Mouse (Mus musculus): ENCODE measurements at regions not wholly inside any gene's neighbourhood (a gene's known extent, or its start where the extent isn't known, plus 50 kb on each side); places are given as distances from the start of the nearest gene placed in this dataset.
"Not testable (repeated sequence)": the region's sequence is repeated elsewhere in the genome, so short reads cannot be mapped to it uniquely, and the experiment has no call there.

DNA sequence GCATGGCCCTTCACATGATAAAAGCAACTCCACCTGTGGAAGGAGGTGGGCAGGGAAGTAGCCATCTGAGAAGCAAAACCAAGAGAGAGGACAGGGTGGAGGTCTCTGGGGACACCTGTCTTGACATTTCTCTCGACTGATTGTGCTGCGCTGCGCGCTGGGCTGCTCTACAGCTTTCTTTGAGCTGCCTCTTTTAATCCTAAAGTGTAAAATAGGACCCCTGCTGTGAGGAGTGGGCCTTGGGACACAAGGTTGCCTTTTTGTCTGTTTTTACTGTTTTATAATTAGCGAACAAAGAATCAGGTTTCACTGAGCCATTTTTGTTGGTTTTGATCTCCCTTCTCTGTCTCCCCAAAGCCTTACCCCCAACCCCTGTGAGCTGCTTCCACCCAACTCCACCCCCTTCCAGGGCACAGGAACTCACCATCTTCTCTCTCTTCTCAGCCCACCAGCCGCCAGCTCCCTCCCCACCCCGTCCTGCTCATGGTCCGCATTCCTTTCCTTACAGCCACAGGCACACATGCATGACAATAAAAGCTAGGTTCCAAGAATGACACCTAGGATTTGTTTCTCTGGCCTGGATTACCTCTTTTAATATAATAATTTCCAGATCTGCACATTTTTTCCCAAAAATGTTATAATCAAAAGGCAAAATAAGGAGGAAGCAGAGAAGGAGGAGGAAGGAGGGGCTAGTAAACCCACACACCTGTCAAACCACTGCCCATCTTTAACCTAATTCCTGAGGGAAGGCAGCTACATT lies 57.3 kb downstream of the Cbln4 start:
- no peak for DNase-seq

DNA sequence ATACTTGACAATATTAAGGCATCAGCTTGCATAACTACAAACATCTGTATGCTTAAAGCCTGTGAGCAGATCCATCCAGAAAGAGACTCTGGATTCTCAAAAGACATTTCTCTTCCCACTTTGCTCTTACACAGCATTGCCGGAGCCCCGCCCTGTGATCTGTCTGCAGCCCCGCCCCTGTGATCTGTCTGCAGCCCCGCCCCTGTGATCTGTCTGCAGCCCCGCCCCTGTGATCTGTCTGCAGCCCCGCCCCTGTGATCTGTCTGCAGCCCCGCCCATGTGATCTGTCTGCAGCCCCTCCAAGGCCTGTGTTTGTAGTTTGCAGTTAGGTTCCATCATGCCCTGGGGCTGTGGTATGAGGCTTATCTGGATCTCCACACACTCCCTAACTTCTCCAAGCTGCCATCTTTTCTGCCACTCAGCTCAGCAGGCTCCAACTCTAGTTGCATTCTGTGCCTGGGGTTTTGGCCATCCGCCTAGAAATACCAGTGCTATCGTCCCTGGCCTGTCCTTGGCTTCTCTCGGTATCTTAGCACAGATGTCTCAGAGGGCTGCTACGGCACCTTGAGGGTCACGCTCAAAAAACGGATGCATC lies 73.9 kb downstream of the Cbln4 start:
- DNase-seq, result no peak

DNA sequence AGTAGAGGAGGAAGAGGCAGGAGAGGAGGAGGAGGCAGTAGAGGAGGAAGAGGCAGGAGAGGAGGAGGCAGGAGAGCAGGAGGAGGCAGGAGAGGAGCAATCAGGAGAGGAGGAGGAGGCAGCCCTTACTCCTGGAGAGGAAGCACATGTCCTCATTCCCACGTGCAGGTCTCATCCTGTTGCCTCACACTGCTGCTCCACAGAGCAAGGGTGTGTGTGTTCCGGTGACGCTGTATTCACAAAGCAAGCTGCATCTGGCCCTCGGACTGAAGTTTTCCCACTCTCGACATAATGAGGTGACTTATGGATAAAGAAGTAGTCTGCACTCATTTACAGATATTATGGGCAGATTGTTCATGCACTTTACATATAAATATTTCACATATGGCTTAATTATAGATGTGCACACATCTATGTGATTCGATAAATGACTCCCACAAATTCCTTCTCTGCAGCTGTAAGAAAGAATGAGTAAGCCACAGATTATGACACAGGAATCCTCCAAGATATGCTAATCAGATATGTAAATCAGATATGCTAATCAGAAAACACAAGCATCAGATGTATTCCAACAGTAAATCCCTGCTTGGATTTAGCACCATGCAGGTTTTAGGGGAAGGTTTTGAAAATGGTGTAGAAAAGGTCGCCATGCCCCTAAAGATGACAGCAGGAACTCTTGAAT lies 96.6 kb downstream of the Cbln4 start:
- DNase-seq, result no peak

DNA sequence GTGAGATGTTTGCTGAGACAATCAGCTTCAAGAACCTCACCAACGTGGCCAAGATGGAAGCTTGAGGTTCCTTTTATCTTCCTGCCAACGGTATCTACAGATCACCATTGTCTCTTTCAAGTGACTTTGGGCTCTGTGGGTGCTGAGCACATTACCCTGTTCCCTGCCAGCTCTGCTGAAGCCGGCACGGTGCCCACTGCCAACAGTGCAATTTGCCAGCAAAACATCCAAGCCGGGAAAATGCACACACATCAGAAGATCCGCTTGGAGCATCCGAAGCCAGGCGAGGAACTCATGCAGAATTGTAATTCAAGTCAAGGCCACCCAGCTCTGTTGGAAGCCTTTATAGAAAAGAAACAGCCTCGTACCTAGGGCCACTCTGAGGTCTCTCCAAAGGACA lies 100.6 kb downstream of the Cbln4 start:
- no peak for DNase-seq

DNA sequence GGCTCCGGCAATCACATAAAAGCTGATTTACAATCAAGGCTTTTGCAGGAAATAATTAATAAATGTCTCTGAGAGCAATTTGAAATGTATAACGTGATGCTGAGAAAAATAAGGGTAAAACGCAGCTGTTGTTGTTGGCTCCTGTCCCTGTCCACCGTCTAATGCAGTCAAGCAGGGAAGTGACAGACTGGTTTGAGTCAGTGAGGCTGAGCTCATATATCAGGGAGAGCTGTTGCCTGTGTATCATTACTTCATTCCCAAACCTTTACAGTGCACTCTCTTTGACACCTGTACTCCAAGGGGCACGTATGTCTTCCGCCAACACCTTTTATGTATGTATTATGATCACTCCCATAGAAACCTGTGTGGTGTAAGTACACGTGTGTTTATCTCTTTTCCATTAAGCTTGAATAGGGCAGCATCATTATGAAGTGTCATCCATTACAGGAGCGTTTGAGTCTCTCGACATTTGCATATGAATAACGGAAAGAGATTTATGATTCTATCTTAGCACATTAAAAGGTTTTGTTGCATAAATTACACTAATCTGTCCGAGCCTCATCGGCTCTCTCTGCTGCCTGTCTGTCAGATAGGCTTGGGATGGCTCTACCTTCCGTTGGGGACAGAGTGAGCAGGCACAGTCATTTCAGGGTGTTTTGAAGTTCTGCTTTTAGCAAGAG lies 107.5 kb downstream of the Cbln4 start:
- DNase-seq, result no peak

DNA sequence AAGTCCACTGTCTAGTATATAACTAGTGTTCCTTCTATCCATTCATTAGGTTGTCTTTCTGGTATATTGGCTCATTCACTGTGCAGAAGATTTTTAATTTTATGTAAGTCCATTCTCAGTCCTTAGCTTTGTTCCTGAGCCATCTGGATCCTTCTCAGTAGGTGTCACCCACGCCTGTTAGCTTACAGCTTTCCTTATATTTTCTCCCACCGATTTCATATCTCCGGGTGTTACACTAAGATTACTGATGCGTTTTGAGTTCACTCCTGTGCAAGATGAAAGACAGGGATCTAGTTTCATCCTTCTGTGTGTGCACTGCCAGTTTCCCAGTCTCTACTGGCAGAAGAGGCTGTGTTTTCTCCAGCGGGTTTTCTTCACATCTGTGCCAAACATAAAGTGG lies 122.3 kb downstream of the Cbln4 start:
- no peak for DNase-seq

DNA sequence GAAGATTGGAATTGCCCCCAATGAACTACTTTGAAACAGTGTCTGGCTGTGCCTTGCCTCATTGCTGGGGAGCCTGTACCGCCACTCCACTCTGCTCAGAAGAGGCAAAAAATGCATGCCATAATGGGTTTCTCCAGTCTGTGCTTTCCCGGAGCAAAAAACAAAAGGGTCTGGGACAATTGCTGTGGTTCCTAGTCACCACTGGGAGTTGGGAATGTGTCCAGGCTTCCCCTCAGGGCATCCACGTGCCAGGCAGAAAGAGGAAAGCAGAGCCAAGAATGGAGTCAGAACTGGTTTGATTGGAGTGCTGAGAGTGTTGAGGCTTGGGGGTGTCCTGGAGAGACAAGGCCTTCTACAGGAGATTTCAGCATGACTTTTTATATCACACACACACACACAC lies 156.0 kb downstream of the Cbln4 start:
- no peak for DNase-seq

DNA sequence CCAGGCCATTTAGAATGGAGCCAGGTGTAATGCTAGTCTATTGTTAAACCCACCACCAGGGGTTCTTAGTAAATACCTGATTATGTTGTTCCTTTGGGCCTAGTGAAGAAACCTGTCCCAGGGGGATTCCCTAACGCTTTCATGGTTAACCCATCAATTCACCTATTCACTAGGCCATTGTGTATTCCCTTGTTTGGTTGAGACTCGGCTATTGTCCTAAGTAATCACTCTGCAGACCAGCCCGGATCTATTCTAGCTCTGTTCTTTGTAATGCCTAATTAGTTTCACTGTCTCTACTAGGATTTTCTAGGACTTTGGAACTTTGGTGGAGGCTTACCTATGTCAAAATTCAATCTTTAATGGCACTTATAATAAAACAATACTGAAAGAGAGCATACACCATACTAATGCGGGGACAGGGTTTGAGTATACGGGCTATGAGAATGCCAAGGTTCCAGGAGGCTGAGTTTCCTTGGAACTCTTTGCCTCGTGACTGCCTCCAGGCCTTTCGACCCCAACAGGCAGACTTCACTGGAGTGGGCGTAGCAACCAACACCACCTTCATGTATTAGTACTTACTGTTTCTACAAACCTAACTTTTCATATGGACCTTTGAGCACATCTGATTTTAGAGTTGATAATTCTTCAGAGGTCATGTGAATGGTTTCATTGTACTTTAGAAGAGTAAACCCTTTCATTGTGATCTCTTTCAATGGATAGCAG lies 163.9 kb downstream of the Cbln4 start:
- not testable (repeated sequence) for DNase-seq

DNA sequence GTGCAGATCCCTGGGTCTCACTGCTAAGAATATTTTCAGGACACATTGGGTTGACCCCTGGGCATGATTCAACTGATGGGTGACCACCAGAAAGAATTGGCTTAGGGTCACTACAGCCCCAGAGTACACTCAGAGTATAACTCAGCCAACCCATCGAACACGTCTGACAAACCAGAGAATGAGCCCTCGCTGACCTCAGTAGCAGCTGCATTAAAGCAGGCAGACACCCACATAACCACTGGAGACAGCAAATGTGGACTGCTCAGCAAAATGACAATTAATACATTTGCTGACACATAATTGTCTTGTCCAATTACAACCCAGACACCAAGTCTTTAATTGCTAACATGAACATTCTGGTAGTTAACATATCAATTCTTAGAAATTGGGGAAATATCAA lies 175.7 kb downstream of the Cbln4 start:
- no peak for DNase-seq

DNA sequence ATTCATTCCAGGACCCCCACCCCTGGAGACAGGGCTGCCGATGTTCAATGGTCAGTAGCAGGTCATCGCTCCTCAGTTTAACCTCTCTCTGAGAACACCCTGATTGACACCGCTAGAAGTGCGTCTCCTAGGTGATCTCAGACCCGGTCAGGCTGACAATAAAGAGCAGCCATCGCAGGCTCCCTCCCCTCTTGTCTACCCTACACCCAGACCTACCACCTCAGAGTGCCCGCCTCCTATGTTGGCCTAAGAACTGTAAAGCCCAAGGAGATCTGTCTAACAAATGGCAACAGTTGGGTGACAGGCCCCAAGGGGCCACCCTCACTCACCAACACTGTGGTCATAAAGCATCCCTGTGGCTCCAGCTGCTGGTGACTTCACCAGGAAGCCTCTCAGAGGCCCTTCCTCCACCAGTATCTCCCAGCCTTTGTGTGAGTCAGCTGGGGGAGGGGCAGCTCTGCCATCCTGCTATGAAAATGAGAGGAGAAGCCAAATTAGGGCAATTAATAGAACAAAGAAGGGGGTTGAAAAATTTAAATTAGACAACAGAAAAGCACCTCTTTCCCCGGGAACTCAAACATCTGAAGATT lies 178.8 kb downstream of the Cbln4 start:
- no peak for DNase-seq

DNA sequence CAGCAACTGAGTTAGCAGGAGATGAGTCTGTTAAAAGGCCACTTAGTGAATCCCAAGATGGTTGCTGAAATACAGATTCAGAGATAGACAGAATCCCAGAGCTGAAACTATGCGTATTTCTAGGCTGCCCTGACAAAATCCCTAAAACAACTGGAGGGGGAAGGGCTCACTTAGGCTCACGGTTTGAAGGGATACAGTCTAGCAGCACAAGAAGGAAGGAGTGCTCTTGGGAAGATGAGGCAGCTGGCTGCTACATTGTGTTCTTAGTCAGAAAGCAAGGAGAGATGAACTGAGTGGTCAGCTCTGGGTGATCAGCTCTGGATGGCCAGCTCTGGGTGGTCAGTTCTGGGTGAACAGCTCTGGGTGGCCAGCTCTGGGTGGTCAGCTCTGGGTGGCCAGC lies 180.6 kb downstream of the Cbln4 start:
- no peak for DNase-seq

DNA sequence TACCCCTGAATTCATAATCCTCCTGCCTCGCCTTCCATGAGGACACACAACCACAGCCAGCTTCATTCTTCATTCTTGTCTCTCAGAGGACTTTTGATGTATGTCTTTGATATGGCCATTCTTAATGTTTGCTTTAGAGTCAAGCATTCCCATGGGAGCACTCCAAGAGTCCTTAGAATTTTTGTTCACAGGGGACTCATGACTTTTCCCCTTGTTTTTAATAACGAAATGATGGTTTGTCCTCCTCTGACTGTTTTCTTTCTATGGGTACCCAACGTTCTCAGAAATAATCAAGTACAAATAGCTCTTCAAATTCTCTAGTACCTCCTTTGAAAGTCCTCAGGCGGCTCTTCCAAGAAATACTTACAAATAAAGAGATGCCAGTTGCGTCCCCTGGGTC lies 184.4 kb downstream of the Cbln4 start:
- no peak for DNase-seq

DNA sequence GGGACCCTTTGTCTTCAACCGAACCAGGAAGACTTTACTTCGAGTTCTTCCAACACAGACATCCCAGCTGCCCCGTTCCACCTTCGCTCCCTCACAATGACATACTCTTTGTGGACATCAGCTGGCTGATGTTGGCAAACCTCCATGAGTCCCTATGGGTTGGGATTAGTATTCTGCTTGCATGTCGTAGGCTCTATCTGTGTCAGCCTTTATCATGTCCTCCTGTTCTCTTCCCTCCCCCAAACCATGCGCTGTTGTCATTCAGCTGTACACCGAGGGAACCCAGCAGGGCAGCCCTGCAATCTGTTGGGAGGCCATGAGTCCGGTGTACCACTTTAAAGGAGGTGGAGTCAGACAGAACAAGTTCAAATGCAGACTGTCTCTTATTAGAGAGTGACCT lies 186.8 kb downstream of the Cbln4 start:
- DNase-seq, result no peak

DNA sequence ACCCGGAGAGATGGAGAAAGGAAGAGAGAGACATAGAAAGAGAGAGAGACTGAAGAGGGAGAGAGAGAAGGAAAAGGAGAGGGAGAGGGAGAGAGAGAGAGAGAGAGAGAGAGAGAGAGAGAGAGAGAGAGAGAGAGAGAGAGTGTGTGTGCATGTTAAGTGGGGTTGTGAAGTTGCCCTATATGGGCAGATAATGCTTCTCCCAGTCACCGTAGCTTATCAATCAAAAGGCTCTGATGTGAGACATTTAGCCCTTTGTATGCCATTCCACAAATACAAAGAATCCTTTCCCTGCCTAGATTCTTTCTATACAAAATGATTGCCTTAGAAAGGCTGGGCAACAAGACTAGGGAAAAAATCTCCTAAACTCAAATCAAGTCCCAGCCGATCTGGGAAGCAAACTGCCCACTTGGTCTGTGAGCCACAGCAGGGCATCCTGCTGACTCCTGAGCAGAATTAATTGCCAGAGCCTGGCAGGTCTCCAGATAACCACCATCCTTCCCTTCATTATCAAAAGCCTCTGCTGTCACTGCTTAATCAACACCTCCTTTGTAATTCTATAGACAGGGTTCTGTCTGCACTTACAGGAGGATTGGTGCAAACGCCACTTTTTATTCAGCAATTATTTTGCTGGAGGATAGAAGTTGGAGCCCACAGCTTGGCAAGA lies 196.3 kb downstream of the Cbln4 start:
- DNase-seq, result no peak

DNA sequence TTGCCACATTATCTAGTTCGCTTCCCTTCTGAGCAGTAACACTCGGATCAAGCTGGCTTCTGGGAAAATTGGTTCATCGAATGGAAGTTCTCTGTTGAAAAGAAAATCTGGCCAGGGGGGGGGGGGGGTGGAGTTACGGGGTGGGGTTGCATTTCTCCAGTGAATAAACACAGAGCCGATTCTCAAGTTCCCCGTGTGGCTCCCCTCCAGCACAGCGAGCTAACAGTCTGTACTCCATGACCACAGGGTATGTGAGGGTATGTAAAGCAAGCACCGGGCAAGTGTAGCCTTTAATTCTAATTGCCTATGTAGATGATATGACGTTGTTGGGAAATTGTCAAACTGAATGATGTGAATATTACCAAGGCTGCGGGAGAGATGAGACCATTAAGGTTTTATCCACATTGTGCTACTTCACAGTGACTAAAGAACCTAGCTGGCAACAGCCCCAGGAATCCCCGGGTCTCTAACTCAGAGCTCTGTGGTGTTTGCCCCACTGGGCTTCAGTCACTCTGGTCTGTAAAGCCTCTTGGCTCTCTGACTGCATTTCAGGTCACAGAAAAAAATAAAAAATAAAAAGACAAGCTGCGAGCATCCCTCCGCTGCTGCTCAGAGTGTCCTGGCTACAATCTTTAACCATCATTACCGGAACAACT lies 203.1 kb downstream of the Cbln4 start:
- no peak for DNase-seq

DNA sequence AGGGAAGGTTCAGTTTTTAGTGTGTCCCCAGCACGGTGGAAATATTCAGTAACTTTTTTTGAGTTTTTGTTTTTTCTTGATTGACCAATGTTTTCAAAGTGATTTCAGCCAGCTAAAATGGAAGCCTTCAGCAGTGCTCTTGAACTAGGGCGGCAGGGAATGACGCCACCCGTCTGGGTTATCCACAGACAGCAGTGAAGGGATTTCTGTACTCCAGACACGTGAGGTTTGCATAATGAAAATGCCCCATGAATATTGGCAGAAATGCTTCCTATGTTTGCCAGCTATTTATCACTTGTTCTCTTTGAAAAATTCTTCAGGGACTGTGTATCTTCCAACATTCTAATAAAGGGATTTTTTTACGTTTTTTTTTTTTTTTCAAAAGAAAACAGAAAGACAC lies 221.1 kb downstream of the Cbln4 start:
- DNase-seq, result no peak

DNA sequence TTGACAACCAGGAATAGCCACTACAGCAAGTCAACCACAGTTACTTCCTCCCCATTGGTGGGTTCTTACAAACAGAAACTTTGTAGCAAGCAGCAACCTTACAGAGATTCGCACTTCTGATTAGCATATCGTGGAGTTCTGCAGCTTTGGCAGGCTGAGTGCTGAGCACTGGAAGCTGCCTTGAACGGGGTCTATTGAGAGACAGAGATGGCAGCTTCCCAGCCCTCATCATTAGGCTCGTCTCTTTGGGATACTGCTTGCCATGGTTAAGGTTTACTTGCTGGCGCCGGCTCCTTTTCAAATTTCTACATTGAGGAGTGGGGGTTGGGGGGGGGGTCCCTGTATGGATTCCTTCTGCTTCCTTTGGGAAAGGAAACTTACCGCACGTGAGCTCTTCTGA lies 224.8 kb downstream of the Cbln4 start:
- no peak for DNase-seq

DNA sequence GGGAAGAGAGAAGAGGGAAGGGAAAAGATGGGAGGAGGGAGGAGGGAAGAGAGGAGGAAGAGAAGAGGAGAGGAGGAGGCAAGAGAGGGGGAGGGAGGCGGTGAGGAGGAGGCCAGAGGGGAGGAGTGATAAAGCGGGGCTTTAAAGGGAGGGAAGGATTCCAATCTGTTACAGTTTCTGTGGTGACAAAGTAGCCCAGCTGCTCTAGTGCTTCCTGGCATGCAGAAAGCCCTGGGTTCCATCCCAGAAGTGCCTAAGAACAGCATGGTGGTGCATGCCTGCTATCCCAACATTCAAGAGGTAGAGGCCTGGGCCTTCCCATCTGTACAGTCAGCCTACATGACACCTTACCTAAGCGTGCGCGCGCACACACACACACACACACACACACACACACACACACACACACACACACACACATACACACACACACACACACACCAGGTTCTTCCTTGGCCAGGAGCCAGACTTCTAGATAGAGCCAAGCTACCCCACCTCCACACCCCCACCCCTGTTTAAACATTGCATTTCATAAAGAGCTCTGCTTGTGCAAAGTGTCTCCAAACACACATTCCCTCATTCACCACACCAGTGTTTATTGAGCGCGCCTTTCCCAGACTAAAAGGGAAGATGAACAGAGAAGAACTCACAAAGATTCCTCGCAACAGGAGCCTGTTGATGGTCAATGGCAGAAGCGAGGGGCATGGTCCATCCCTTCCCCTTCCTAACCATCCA lies 226.4 kb downstream of the Cbln4 start:
- DNase-seq, result no peak

DNA sequence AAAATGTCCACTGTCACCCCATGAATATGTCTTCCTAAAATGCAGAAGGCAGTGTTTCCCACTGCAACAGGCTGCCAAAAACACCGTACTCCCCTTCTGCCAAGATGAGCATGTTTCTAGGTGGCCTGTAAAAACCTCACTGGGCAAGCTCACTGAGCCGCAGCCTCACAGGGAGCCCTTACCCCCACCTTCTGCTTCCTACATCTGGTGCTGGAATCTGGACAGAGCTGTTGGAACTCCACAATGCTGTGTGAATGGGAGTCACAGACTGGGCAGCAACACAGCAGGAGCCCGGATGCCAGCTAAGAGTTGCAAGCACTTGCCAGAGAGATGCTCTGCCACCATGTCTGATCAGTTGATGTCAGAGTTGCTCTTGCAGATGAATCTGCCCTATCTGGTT lies 230.6 kb downstream of the Cbln4 start:
- no peak for DNase-seq

DNA sequence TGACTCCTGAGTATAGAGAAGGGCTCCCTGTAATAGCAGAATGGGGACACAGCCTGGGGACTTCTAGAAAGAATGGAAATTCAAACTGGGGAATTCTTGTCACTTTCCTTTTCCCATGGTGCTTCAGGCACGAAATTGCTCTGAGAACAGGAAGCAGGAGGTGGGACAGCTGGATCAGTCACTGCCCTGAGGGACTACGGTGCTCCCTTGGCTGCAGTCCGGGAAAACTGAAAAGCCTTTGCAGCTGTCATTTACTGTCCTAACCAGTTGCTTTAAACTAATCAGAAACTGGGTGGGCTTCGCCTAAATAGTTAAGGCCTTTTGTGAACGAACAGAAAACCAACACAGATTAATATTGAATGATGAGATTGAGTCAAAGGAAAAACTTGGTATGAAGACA lies 237.9 kb downstream of the Cbln4 start:
- DNase-seq, result peak; percentile 18
